Mouse (Mus musculus) CH12.LX (cell line): ENCODE data around the gene Sema7a. TPM values are rescaled to one million over a fixed set of nuclear protein-coding genes. Genes with fewer than 3 reads are reported as not detected.

Source experiments
- DNase-seq: peaks from one replicate; pipeline ENCODE4 v3.0.0-alpha.2; 2013; ENCODE audit errors: extremely low read depth
- H3K27ac ChIP-seq: 2 replicates; pipeline ENCODE4 v1.5.1; 2012; ENCODE audit warnings: low read depth, mild to moderate bottlenecking, control low read depth, moderate library complexity; ENCODE audit not compliant: insufficient read depth
- H3K27me3 ChIP-seq: replicated peaks from 2 replicates; pipeline ENCODE3; 2012; ENCODE audit warnings: inconsistent platforms
- H3K36me3 ChIP-seq, 2 experiments: replicated peaks in 1 of 2; 2 replicates each; pipeline versions ENCODE3 to v1.6.1; 2012; ENCODE audit warnings: inconsistent platforms in 1 of 2, low read length in 1 of 2, mild to moderate bottlenecking in 1 of 2, mixed read lengths in 1 of 2, moderate library complexity in 1 of 2; ENCODE audit not compliant: control insufficient read depth in 1 of 2, insufficient read depth in 1 of 2
- H3K4me1 ChIP-seq, 2 experiments: 2 replicates each; pipeline ENCODE4 v1.6.1; 2012; ENCODE audit warnings: inconsistent platforms in 1 of 2, moderate library complexity in 1 of 2; ENCODE audit not compliant: insufficient read depth in 2 of 2, control insufficient read depth in 1 of 2
- H3K4me2 ChIP-seq: 2 replicates; pipeline ENCODE4 v1.6.1; 2012; ENCODE audit warnings: low read depth, mild to moderate bottlenecking, control low read depth; ENCODE audit not compliant: poor library complexity, insufficient read depth, severe bottlenecking
- H3K4me3 ChIP-seq, 3 experiments: fragments of 150-350 bp in 1 of 3; sonication (generic) in 1 of 3; replicated peaks in 1 of 3; 2 replicates each; pipeline versions ENCODE3 to v1.5.1; 2011 to 2012; ENCODE audit warnings: low read depth in 2 of 3, low read length in 2 of 3, mild to moderate bottlenecking in 2 of 3, moderate library complexity in 2 of 3, control low read depth in 1 of 3, improper control_type of control experiment in 1 of 3, inconsistent platforms in 1 of 3, mixed read lengths in 1 of 3; ENCODE audit not compliant: poor library complexity in 1 of 3
- H3K79me2 ChIP-seq: replicated peaks from 2 replicates; pipeline ENCODE4 v1.6.1; 2012; ENCODE audit warnings: mild to moderate bottlenecking, moderate library complexity; ENCODE audit not compliant: control insufficient read depth, poor library complexity, insufficient read depth, severe bottlenecking; ENCODE audit errors: extremely low read depth
- H3K9ac ChIP-seq: 2 replicates; pipeline ENCODE4 v1.6.1; 2012; ENCODE audit warnings: low read depth, mild to moderate bottlenecking, control low read depth, moderate library complexity; ENCODE audit not compliant: insufficient read depth
- H3K9me3 ChIP-seq: replicated peaks from 2 replicates; pipeline ENCODE3; 2012; ENCODE audit warnings: low read length, inconsistent platforms, mixed read lengths
- BHLHE40 ChIP-seq: IDR thresholded peaks from 2 replicates; pipeline ENCODE4 v1.6.1; 2011; ENCODE audit warnings: mild to moderate bottlenecking, low read depth, low read length, improper control_type of control experiment
- CHD1 ChIP-seq: IDR thresholded peaks from 2 replicates; pipeline ENCODE4 v1.6.1; 2012; ENCODE audit warnings: low read depth, low read length, improper control_type of control experiment, inconsistent platforms
- CHD2 ChIP-seq: IDR thresholded peaks from 2 replicates; pipeline ENCODE4 v1.6.1; 2011; ENCODE audit warnings: low read length, improper control_type of control experiment
- CTCF ChIP-seq, 2 experiments: IDR thresholded peaks in 1 of 2; conservative IDR thresholded peaks in 1 of 2; 2 replicates each; pipeline ENCODE4 v1.5.1; 2011 to 2012; ENCODE audit warnings: low read depth in 2 of 2, low read length in 2 of 2, improper control_type of control experiment in 1 of 2, inconsistent platforms in 1 of 2, mild to moderate bottlenecking in 1 of 2, moderate library complexity in 1 of 2
- E2F4 ChIP-seq: IDR thresholded peaks from 2 replicates; pipeline ENCODE4 v1.6.1; 2011; ENCODE audit warnings: low read depth, low read length, improper control_type of control experiment; ENCODE audit not compliant: insufficient replicate concordance
- ELF1 ChIP-seq: IDR thresholded peaks from 2 replicates; pipeline ENCODE4 v1.6.1; 2014; ENCODE audit warnings: low read depth, mild to moderate bottlenecking, inconsistent platforms, low read length, improper control_type of control experiment
- EP300 ChIP-seq: IDR thresholded peaks from 2 replicates; pipeline ENCODE4 v1.6.1; 2011; ENCODE audit warnings: low read length, improper control_type of control experiment
- ETS1 ChIP-seq: conservative IDR thresholded peaks from 2 replicates; pipeline ENCODE4 v1.6.1; 2012; ENCODE audit warnings: low read depth, mild to moderate bottlenecking, inconsistent platforms, low read length, improper control_type of control experiment, moderate library complexity
- GABPA ChIP-seq: IDR thresholded peaks from 2 replicates; pipeline ENCODE4 v1.6.1; 2012; ENCODE audit warnings: low read depth, low read length, improper control_type of control experiment, inconsistent platforms; ENCODE audit not compliant: insufficient replicate concordance
- HCFC1 ChIP-seq: IDR thresholded peaks from 2 replicates; pipeline ENCODE4 v1.6.1; 2012; ENCODE audit warnings: low read depth, mild to moderate bottlenecking, inconsistent platforms, low read length, improper control_type of control experiment
- IRF4 ChIP-seq: IDR thresholded peaks from 2 replicates; pipeline ENCODE4 v1.6.1; 2014; ENCODE audit warnings: low read depth, mild to moderate bottlenecking, inconsistent platforms, low read length, improper control_type of control experiment
- JUN ChIP-seq: IDR thresholded peaks from 2 replicates; pipeline ENCODE4 v1.6.1; 2011; ENCODE audit warnings: low read depth, mild to moderate bottlenecking, low read length, improper control_type of control experiment, moderate library complexity; ENCODE audit not compliant: insufficient read depth
- JUND ChIP-seq: conservative IDR thresholded peaks from 2 replicates; pipeline ENCODE4 v1.6.1; 2011; ENCODE audit warnings: low read depth, low read length, improper control_type of control experiment
- KAT2A ChIP-seq: IDR thresholded peaks from 2 replicates; pipeline ENCODE4 v1.6.1; 2012; ENCODE audit warnings: low read length, improper control_type of control experiment, inconsistent platforms; ENCODE audit not compliant: insufficient replicate concordance
- MAFK ChIP-seq: IDR thresholded peaks from 2 replicates; pipeline ENCODE4 v1.6.1; 2011; ENCODE audit warnings: low read length, improper control_type of control experiment; ENCODE audit not compliant: insufficient replicate concordance
- MAX ChIP-seq: IDR thresholded peaks from 2 replicates; pipeline ENCODE4 v1.6.1; 2011; ENCODE audit warnings: low read length, improper control_type of control experiment
- MAZ ChIP-seq: IDR thresholded peaks from 2 replicates; pipeline ENCODE4 v1.6.1; 2012; ENCODE audit warnings: low read depth, mild to moderate bottlenecking, inconsistent platforms, low read length, improper control_type of control experiment, moderate library complexity
- MEF2A ChIP-seq: IDR thresholded peaks from 2 replicates; pipeline ENCODE4 v1.6.1; 2014; ENCODE audit warnings: low read depth, mild to moderate bottlenecking, inconsistent platforms, low read length, improper control_type of control experiment, borderline replicate concordance
- MXI1 ChIP-seq: IDR thresholded peaks from 2 replicates; pipeline ENCODE4 v1.6.1; 2011; ENCODE audit warnings: mild to moderate bottlenecking, low read depth, low read length, improper control_type of control experiment
- MYC ChIP-seq: IDR thresholded peaks from 2 replicates; pipeline ENCODE4 v1.6.1; 2011; ENCODE audit warnings: low read depth, mild to moderate bottlenecking, improper control_type of control experiment, low read length
- NELFE ChIP-seq: IDR thresholded peaks from 2 replicates; pipeline ENCODE4 v1.6.1; 2011; ENCODE audit warnings: low read depth, low read length, improper control_type of control experiment
- NRF1 ChIP-seq: IDR thresholded peaks from 2 replicates; pipeline ENCODE4 v1.6.1; 2014; ENCODE audit warnings: low read depth, mild to moderate bottlenecking, inconsistent platforms, low read length, improper control_type of control experiment, moderate library complexity
- PAX5 ChIP-seq: IDR thresholded peaks from 2 replicates; pipeline ENCODE4 v1.6.1; 2012; ENCODE audit warnings: low read length, inconsistent platforms, mixed read lengths
- POLR2A ChIP-seq: IDR thresholded peaks from 2 replicates; pipeline ENCODE4 v1.6.1; 2011; ENCODE audit warnings: low read depth, mild to moderate bottlenecking, improper control_type of control experiment, low read length
- POLR2AphosphoS2 ChIP-seq: IDR thresholded peaks from 2 replicates; pipeline ENCODE4 v1.6.1; 2011; ENCODE audit warnings: low read depth, low read length, improper control_type of control experiment
- RAD21 ChIP-seq: IDR thresholded peaks from 2 replicates; pipeline ENCODE4 v1.6.1; 2011; ENCODE audit warnings: low read depth, mild to moderate bottlenecking, low read length, improper control_type of control experiment, moderate library complexity
- RCOR1 ChIP-seq: conservative IDR thresholded peaks from 2 replicates; pipeline ENCODE4 v1.6.1; 2012; ENCODE audit warnings: low read depth, mild to moderate bottlenecking, inconsistent platforms, low read length, improper control_type of control experiment
- SIN3A ChIP-seq: IDR thresholded peaks from 2 replicates; pipeline ENCODE4 v1.6.1; 2012; ENCODE audit warnings: low read length, improper control_type of control experiment, inconsistent platforms
- SMC3 ChIP-seq: IDR thresholded peaks from 2 replicates; pipeline ENCODE4 v1.6.1; 2011; ENCODE audit warnings: low read depth, low read length, improper control_type of control experiment
- TBP ChIP-seq: conservative IDR thresholded peaks from 2 replicates; pipeline ENCODE4 v1.6.1; 2011; ENCODE audit warnings: low read depth, low read length, improper control_type of control experiment
- TCF12 ChIP-seq: IDR thresholded peaks from 2 replicates; pipeline ENCODE4 v1.6.1; 2014; ENCODE audit warnings: low read depth, mild to moderate bottlenecking, inconsistent platforms, low read length, improper control_type of control experiment
- UBTF ChIP-seq: IDR thresholded peaks from 2 replicates; pipeline ENCODE4 v1.6.1; 2012; ENCODE audit warnings: low read depth, mild to moderate bottlenecking, inconsistent platforms, low read length, improper control_type of control experiment, moderate library complexity
- USF1 ChIP-seq: IDR thresholded peaks from 2 replicates; pipeline ENCODE4 v1.6.1; 2014; ENCODE audit warnings: low read depth, mild to moderate bottlenecking, inconsistent platforms, low read length, improper control_type of control experiment
- USF2 ChIP-seq: conservative IDR thresholded peaks from 2 replicates; pipeline ENCODE4 v1.6.1; 2011; ENCODE audit warnings: low read depth, low read length, improper control_type of control experiment
- ZC3H11A ChIP-seq: IDR thresholded peaks from 2 replicates; pipeline ENCODE4 v1.6.1; 2012; ENCODE audit warnings: low read depth, mild to moderate bottlenecking, inconsistent platforms, low read length, improper control_type of control experiment
- ZKSCAN1 ChIP-seq: IDR thresholded peaks from 2 replicates; pipeline ENCODE4 v1.6.1; 2012; ENCODE audit warnings: low read depth, inconsistent platforms, low read length, improper control_type of control experiment, borderline replicate concordance
- ZMIZ1 ChIP-seq: IDR thresholded peaks from 2 replicates; pipeline ENCODE4 v1.6.1; 2012; ENCODE audit warnings: low read depth, mild to moderate bottlenecking, inconsistent platforms, low read length, improper control_type of control experiment
- ZNF384 ChIP-seq: IDR thresholded peaks from 2 replicates; pipeline ENCODE4 v1.6.1; 2012; ENCODE audit warnings: low read depth, low read length, improper control_type of control experiment, inconsistent platforms
- dilution Hi-C: fragments of 300-500 bp; cut with MboI; formaldehyde crosslinking; loops from 2 replicates; pipeline ENCODE4 v1.14.3; 2020; ENCODE audit warnings: low sequenced_read_pairs; ENCODE audit not compliant: extremely low pct_unique_long_range_greater_than_20kb, extremely low pct_ligation_motif_present
- in situ Hi-C: fragments of 300-500 bp; cut with MboI; formaldehyde crosslinking; loops from 3 replicates; pipeline ENCODE4 v1.14.3; 2019; ENCODE audit warnings: low sequenced_read_pairs, low pct_ligation_motif_present, low pct_unique_long_range_greater_than_20kb, mixed read lengths
- polyA plus RNA-seq: library from polyadenylated mRNA; unstranded; fragments of >175 nt; gene quantifications from 2 replicates; pipeline ENCODE4 v1.2.1, GENCODE M21; 2012; ENCODE audit warnings: low read depth; ENCODE audit not compliant: insufficient read length
- total RNA-seq, 2 experiments: library from RNA; depleted of rRNA; stranded (reverse); fragments of 300-350 nt in 1 of 2; fragments of >200 nt in 1 of 2; gene quantifications; 2 replicates each; pipeline ENCODE4 v1.2.3; 2012 to 2014

The Sema7a gene
- total and polyA plus RNA-seq, 3 experiments = 88.6 to 181 (median 89.4) TPM

GRCm38 (mm10) chr9:57968783-57969542, 29.1 kb downstream of the Sema7a start:
- peak overlapping the region; percentile 77 for H3K9ac ChIP-seq
- no peaks in the 10 kb centered on the region for H3K27me3 ChIP-seq
- in situ Hi-C loops = no loop called here
- H3K4me2 ChIP-seq = peak overlapping the region; percentile 40; the same call in 1 of the 2 replicates
- peaks cover 0 to 2% of the 10 kb centered on the region in 2 experiments for H3K36me3 ChIP-seq
- peak overlapping the region in 2 of 3 experiments; percentile 17 to 33 for H3K4me3 ChIP-seq
- peak; percentile 67 for DNase-seq
- no peaks in the 10 kb centered on the region for H3K9me3 ChIP-seq
- TF ChIP-seq ZMIZ1 = peak; percentile 27; the same call in 1 of the 2 replicates
- TF ChIP-seq POLR2AphosphoS2 = 0 out of 2 replicates have a peak, but pooled peaks have one; percentile 1
- TF ChIP-seq MXI1 = peak; percentile 82; the same call in 1 of the 2 replicates
- TF ChIP-seq GABPA = no peak
- TF ChIP-seq CHD1 = no peak
- no peak; the same call in 1 of the 2 replicates for TF ChIP-seq MEF2A
- TF ChIP-seq USF1 = no peak
- peak; percentile 11; the same call in 1 of the 2 replicates for TF ChIP-seq TBP
- no peak for TF ChIP-seq ZKSCAN1
- TF ChIP-seq MAX = no peak; the same call in 1 of the 2 replicates
- TF ChIP-seq E2F4 = 0 out of 2 replicates have a peak, but pooled peaks have one; percentile 14
- 0 out of 2 replicates have a peak, but pooled peaks have one; percentile 60 for TF ChIP-seq MAFK
- TF ChIP-seq RCOR1 = no peak
- no peak for TF ChIP-seq SIN3A
- peak; percentile 60 for TF ChIP-seq CHD2
- no peak for TF ChIP-seq MYC
- TF ChIP-seq RAD21 = no peak; the same call in 1 of the 2 replicates
- TF ChIP-seq PAX5 = no peak
- no peak; the same call in 1 of the 2 replicates for TF ChIP-seq HCFC1
- TF ChIP-seq JUN = no peak
- 0 out of 2 replicates have a peak, but pooled peaks have one; percentile 31 for TF ChIP-seq KAT2A
- no peak for TF ChIP-seq ELF1
- TF ChIP-seq ZNF384 = no peak
- TF ChIP-seq UBTF = no peak; the same call in 1 of the 2 replicates
- TF ChIP-seq EP300 = peak; percentile 45
- TF ChIP-seq ZC3H11A = no peak
- TF ChIP-seq ETS1 = peak; percentile 62
- 0 out of 2 replicates have a peak, but pooled peaks have one; percentile 25 for TF ChIP-seq MAZ
- TF ChIP-seq BHLHE40 = peak; percentile 55
- TF ChIP-seq TCF12 = 0 out of 2 replicates have a peak, but pooled peaks have one; percentile 50
- no peak for TF ChIP-seq CTCF (conservative IDR thresholded peaks at IDR 0.05 in 1 of 2, IDR thresholded peaks at IDR 0.05 in 1 of 2; ENCODE audit: low read depth in 2 of 2, low read length in 2 of 2)
- peak; percentile 11; the same call in 1 of the 2 replicates for TF ChIP-seq POLR2A
- no peak for TF ChIP-seq NELFE
- TF ChIP-seq JUND = no peak
- peak; percentile 16 for TF ChIP-seq IRF4
- TF ChIP-seq SMC3 = no peak
- TF ChIP-seq USF2 = no peak
- no peak; the same call in 1 of the 2 replicates for TF ChIP-seq NRF1
- dilution Hi-C loops = no loop called here
- peak overlapping the region; percentile 99 for H3K27ac ChIP-seq
- peaks cover 78 to 100% of the 10 kb centered on the region in 2 experiments for H3K4me1 ChIP-seq
- no peaks in the 10 kb centered on the region for H3K79me2 ChIP-seq
